Mouse (Mus musculus) testis, postnatal 10 days (tissue): ENCODE results near the gene Slc46a1.

Source experiments
- DNase-seq: peaks from one replicate; pipeline ENCODE4 v3.0.0; 2021; ENCODE audit warnings: low spot score

Slc46a1 gene

GRCm38 (mm10) chr11:78502909-78503650, 37.6 kb downstream of the Slc46a1 start, which contains the start of gene Sebox:
Gene Sebox, plus strand, starts transcription at chr11:78503447.
- DNase-seq, result no peak

- DNase-seq, result no peak
These were observed 39.9 kb downstream of the Slc46a1 start for GRCm38 (mm10) chr11:78505430-78505829.

- DNase-seq, result no peak
These were observed 43.7 kb downstream of the Slc46a1 start for GRCm38 (mm10) chr11:78509148-78509547.

- DNase-seq, result peak; percentile 95
These were observed 46.8 kb downstream of the Slc46a1 start, which contains the start of the genes Tmem199 and Poldip2 for GRCm38 (mm10) chr11:78512025-78512957. Gene Tmem199, minus strand, starts transcription at chr11:78512172. Gene Poldip2, plus strand, starts transcription at chr11:78512193.

- DNase-seq, result no peak
These were observed 47.8 kb downstream of the Slc46a1 start for GRCm38 (mm10) chr11:78513106-78513790.

GRCm38 (mm10) chr11:78515549-78516325, 50.2 kb downstream of the Slc46a1 start:
- DNase-seq, result no peak

- DNase-seq, result peak; percentile 34
These were observed 53.4 kb downstream of the Slc46a1 start for GRCm38 (mm10) chr11:78518931-78519330.
